Mouse (Mus musculus) liver, embryonic 11.5 days (tissue): ENCODE data around the gene Trp53rkb. TPM values are rescaled to one million over a fixed set of nuclear protein-coding genes. Genes with fewer than 3 reads are reported as not detected.

Experiments
- ATAC-seq: fragments of 200-750 bp; cut with Nextera tagmentation; replicated peaks from 2 replicates; pipeline ENCODE4 v1.8.0; 2017; ENCODE audit warnings: moderate number of reproducible peaks, mild to moderate bottlenecking, moderate TSS enrichment, moderate library complexity; ENCODE audit not compliant: low FRiP score
- DNase-seq: peaks from one replicate; pipeline ENCODE4 v3.0.0-alpha.2; 2017; ENCODE audit warnings: low spot score
- H3K27ac ChIP-seq: fragments of 300-500 bp; sonication (generic); 2 replicates; pipeline ENCODE4 v1.5.1; 2014; ENCODE audit warnings: mild to moderate bottlenecking, low read depth, low read length, control low read depth
- H3K27me3 ChIP-seq: fragments of 300-500 bp; sonication (generic); replicated peaks from 2 replicates; pipeline ENCODE4 v1.6.1; 2014; ENCODE audit warnings: low read length, mixed read lengths; ENCODE audit not compliant: control insufficient read depth, insufficient read depth
- H3K36me3 ChIP-seq: fragments of 300-500 bp; sonication (generic); 2 replicates; pipeline ENCODE4 v1.6.1; 2014; ENCODE audit warnings: mild to moderate bottlenecking, low read length, moderate library complexity, mixed read lengths; ENCODE audit not compliant: control insufficient read depth, insufficient read depth
- H3K4me1 ChIP-seq: fragments of 300-500 bp; sonication (generic); replicated peaks from 2 replicates; pipeline ENCODE4 v1.6.1; 2014; ENCODE audit warnings: low read length, mixed read lengths; ENCODE audit not compliant: control insufficient read depth, insufficient read depth
- H3K4me2 ChIP-seq: fragments of 300-500 bp; sonication (generic); 2 replicates; pipeline ENCODE4 v1.6.1; 2014; ENCODE audit warnings: mild to moderate bottlenecking, control low read depth, moderate library complexity
- H3K4me3 ChIP-seq: fragments of 300-500 bp; sonication (generic); 2 replicates; pipeline ENCODE4 v1.5.1; 2014; ENCODE audit warnings: low read depth, low read length, control low read depth
- H3K9ac ChIP-seq: fragments of 300-500 bp; sonication (generic); 2 replicates; pipeline ENCODE4 v1.6.1; 2014; ENCODE audit warnings: low read depth, low read length, control low read depth
- H3K9me3 ChIP-seq: fragments of 300-500 bp; sonication (generic); 2 replicates; pipeline ENCODE4 v1.6.1; 2016; ENCODE audit warnings: low read length, inconsistent platforms, mixed read lengths; ENCODE audit not compliant: control insufficient read depth
- WGBS: fragments of 180-500 bp; shearing (Covaris S2); extraction: QIAGEN DNeasy Blood & Tissue Kit; methylation state at CpG from one replicate; pipeline ENCODE4 v1.1.7; 2014; 5-methylcytosine and 5-hydroxymethylcytosine counted together
- polyA plus RNA-seq: library from polyadenylated mRNA; unstranded; fragments of >200 nt; fragmentation: Nextera tagmentation; extraction: Ambion mirVana; gene quantifications from 2 replicates; pipeline ENCODE4 v1.2.1, GENCODE M21; 2014

Trp53rkb gene
- polyA plus RNA-seq, 1 experiment from 2014 or later: 9.5 TPM

- ATAC-seq: peak; percentile 92
- H3K9ac ChIP-seq: peak within 1 kb of the TSS; percentile 92
- peak; percentile 91 for DNase-seq
- WGBS: under 1% methylated on average over 68 of the region's 76 CpGs
- H3K27ac ChIP-seq: peak within 1 kb of the TSS; percentile 77
- H3K4me1 ChIP-seq: peaks cover 18% of the 10 kb centered on the region
- peak within 1 kb of the TSS; percentile 67 for H3K4me2 ChIP-seq
- no peaks in the 10 kb centered on the region for H3K9me3 ChIP-seq
- H3K27me3 ChIP-seq: no peaks in the 10 kb centered on the region
- no peaks in the 10 kb centered on the region for H3K36me3 ChIP-seq
- H3K4me3 ChIP-seq: peak within 1 kb of the TSS; percentile 91
Observed at GRCm38 (mm10) chr2:166805250-166806172, 13.2 kb downstream of the Trp53rkb start, which contains the start of gene Arfgef2. Arfgef2 (plus strand) TSS chr2:166805588.

GRCm38 (mm10) chr2:166806173-166806705, 13.9 kb downstream of the Trp53rkb start:
- Histone ChIP-seq H3K9ac (peak overlapping the region; percentile 92), H3K4me1 (peaks cover 18% of the 10 kb centered on the region), H3K9me3 (no peaks in the 10 kb centered on the region), H3K36me3 (no peaks in the 10 kb centered on the region), H3K27me3 (no peaks in the 10 kb centered on the region), H3K4me2 (peak overlapping the region; percentile 67), H3K4me3 (peak overlapping the region; percentile 91), H3K27ac (peak overlapping the region; percentile 77; the same call in 1 of the 2 replicates)
- WGBS: 13% methylated on average over 14 of the region's 14 CpGs
- ATAC-seq (peak; percentile 37), DNase-seq (no peak)

- Histone ChIP-seq H3K36me3 (no peaks in the 10 kb centered on the region), H3K4me3 (peak overlapping the region; percentile 91), H3K4me1 (peaks cover 18% of the 10 kb centered on the region), H3K4me2 (peak overlapping the region; percentile 67), H3K9me3 (no peaks in the 10 kb centered on the region), H3K27ac (no peak overlapping the region), H3K9ac (peak overlapping the region; percentile 30; the same call in 1 of the 2 replicates), H3K27me3 (no peaks in the 10 kb centered on the region)
- 73% methylated on average over 6 of the region's 6 CpGs for WGBS
- DNase-seq: no peak
- ATAC-seq: no peak
Observed at GRCm38 (mm10) chr2:166806813-166807212, 14.5 kb downstream of the Trp53rkb start.

- no peaks in the 10 kb centered on the region for H3K36me3 ChIP-seq
- H3K27me3 ChIP-seq: no peaks in the 10 kb centered on the region
- no peak overlapping the region for H3K27ac ChIP-seq
- H3K4me1 ChIP-seq: peaks cover 18% of the 10 kb centered on the region
- no peaks in the 10 kb centered on the region for H3K9me3 ChIP-seq
- H3K4me3 ChIP-seq: no peak overlapping the region
- no peak overlapping the region for H3K9ac ChIP-seq
- DNase-seq (no peak), ATAC-seq (no peak)
- 88% methylated on average over 5 of the region's 5 CpGs for WGBS
- no peak overlapping the region for H3K4me2 ChIP-seq
Observed at GRCm38 (mm10) chr2:166809499-166809898, 17.2 kb downstream of the Trp53rkb start.

- Histone ChIP-seq H3K4me3 (no peak overlapping the region), H3K27ac (no peak overlapping the region), H3K4me1 (peaks cover 18% of the 10 kb centered on the region), H3K36me3 (no peaks in the 10 kb centered on the region), H3K4me2 (no peak overlapping the region), H3K9ac (no peak overlapping the region), H3K27me3 (no peaks in the 10 kb centered on the region), H3K9me3 (no peaks in the 10 kb centered on the region)
- ATAC-seq (no peak), DNase-seq (no peak)
- WGBS: 90% methylated on average over 10 of the region's 10 CpGs
Observed at GRCm38 (mm10) chr2:166810821-166811220, 18.5 kb downstream of the Trp53rkb start.

- H3K9ac ChIP-seq: no peak overlapping the region
- no peak overlapping the region for H3K27ac ChIP-seq
- no peaks in the 10 kb centered on the region for H3K9me3 ChIP-seq
- H3K4me1 ChIP-seq: peaks cover 24% of the 10 kb centered on the region
- no peak overlapping the region for H3K4me3 ChIP-seq
- WGBS: 86% methylated on average over 9 of the region's 9 CpGs
- peaks cover 2% of the 10 kb centered on the region; the same call in 1 of the 2 replicates for H3K36me3 ChIP-seq
- ATAC-seq: no peak
- no peaks in the 10 kb centered on the region for H3K27me3 ChIP-seq
- DNase-seq: no peak
- no peak overlapping the region for H3K4me2 ChIP-seq
Observed at GRCm38 (mm10) chr2:166818463-166819143, 26.3 kb downstream of the Trp53rkb start.

GRCm38 (mm10) chr2:166819849-166820248, 27.5 kb downstream of the Trp53rkb start:
- Histone ChIP-seq H3K36me3 (peaks cover 2% of the 10 kb centered on the region; the same call in 1 of the 2 replicates), H3K27ac (no peak overlapping the region), H3K27me3 (no peaks in the 10 kb centered on the region), H3K9ac (no peak overlapping the region), H3K4me1 (peaks cover 24% of the 10 kb centered on the region), H3K4me2 (no peak overlapping the region), H3K4me3 (no peak overlapping the region), H3K9me3 (no peaks in the 10 kb centered on the region)
- DNase-seq (no peak), ATAC-seq (no peak)
- WGBS: 87% methylated on average over 8 of the region's 8 CpGs

- peaks cover 2% of the 10 kb centered on the region; the same call in 1 of the 2 replicates for H3K36me3 ChIP-seq
- H3K4me1 ChIP-seq: peaks cover 24% of the 10 kb centered on the region
- DNase-seq (no peak), ATAC-seq (peak; percentile 29; the same call in 1 of the 2 replicates)
- no peak overlapping the region for H3K4me3 ChIP-seq
- H3K4me2 ChIP-seq: no peak overlapping the region
- no peak overlapping the region for H3K27ac ChIP-seq
- WGBS: 45% methylated on average over 2 of the region's 2 CpGs
- no peaks in the 10 kb centered on the region for H3K9me3 ChIP-seq
- H3K27me3 ChIP-seq: no peaks in the 10 kb centered on the region
- H3K9ac ChIP-seq: no peak overlapping the region
Observed at GRCm38 (mm10) chr2:166820844-166821243, 28.5 kb downstream of the Trp53rkb start.
